Mouse (Mus musculus) ovary, adult 18-20 months (tissue): ENCODE measurements at regions not wholly inside any gene's neighbourhood (a gene's known extent, or its start where the extent isn't known, plus 50 kb on each side); places are given as distances from the start of the nearest gene placed in this dataset.
A peak's percentile ranks its signal among the peaks of the same experiment; 100 is the strongest.

ENCODE experiments used
- DNase-seq: peaks from one replicate; pipeline ENCODE4 v3.0.0; 2022; ENCODE audit warnings: low spot score, mixed read lengths

GRCm38 (mm10) chr5:112101739-112102590 lies 150.4 kb downstream of the Cryba4 start:
- DNase-seq, result no peak

DNA sequence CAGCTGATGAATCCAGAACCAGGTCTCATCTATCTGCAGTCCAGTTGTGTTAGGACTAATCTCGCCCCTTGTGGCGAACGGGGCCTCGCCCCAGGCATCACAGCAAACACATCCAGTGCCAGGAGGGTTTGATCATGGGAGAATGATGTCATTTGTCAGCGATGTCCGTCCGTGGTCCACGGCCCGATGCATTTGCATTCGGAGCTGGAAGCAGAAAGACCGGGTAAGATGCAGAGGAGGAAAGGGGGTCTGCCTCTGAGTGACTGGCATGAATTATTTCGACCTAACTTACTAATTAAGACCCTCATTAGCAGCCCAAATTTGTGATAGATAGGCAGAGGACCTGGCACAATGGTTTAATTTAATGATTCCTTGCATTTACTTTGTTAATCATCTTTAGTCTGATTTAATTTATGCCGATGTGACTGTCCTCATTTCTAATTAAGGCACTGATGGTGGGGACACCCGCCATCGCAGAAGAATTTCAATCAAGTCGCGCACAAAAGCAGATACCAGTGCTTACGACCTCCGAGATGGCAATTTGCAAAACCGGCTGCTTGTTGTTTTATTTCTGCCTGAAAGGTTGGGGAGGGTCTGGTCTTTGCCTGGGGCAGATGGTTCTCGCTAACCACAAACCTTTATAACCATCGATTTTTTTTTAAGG lies 141.9 kb downstream of the Cryba4 start:
- DNase-seq, result no peak

GRCm38 (mm10) chr5:112120766-112121165 lies 131.6 kb downstream of the Cryba4 start:
- no peak for DNase-seq

- no peak for DNase-seq
These were observed 130.8 kb downstream of the Cryba4 start for GRCm38 (mm10) chr5:112121554-112121953.

DNA sequence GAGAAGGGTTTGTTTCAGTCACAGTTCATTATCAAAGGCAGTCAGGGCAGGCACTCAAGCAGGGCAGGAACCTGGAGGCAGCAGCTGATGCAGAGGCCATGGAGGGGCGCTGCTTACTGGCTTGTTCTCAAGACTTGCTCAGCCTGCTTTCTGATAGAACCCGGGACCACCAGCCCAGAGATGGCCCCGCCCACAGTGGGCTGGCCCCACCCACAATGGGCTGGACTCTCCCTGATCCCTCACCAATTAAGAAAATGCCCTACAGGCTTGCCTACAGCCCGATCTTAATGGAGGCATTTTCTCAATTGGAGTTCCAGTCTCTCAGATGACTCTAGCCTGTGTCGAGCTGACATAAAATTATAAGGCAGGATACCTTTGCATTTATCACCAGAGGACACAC lies 129.7 kb downstream of the Cryba4 start:
- DNase-seq, result no peak

DNA sequence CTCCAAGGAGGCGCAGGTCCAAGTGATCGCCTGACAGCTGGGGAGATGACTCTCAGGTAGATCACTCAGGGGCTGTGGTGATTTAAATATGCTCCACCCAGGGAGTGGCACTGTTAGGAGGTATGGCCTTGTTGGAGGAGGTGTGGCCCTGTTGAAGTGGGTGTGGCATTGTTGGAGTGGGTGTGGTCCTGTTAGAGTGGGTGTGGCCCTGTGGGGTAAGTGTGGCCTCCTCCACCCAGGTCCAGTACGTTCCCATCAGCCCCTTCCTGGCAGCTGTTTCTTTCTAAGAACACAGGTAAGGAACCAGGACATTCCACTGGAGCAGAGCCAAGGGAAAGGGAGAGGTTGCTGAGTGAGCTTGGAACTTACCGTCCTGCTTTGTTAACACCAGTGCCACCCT lies 125.1 kb downstream of the Cryba4 start:
- DNase-seq, result no peak

DNA sequence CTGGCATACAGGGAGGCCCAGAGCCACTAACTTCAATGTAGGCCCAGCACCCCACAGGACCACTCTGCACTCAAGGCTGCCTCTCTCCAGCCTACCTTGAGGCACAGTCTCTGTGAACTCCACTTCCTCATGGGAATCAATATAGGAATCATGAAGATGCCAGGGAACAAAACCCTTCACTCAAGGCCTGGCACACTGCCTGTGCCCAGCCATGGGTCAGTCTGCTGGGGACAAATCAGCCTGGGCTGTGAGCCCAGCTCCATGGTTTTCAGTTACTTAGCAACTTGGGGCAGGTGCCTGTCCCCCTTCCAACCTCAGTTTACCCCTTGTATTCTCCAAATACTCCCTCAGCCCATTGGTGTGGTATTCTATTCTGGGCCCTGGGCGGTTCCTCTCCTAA lies 119.6 kb downstream of the Cryba4 start:
- DNase-seq, result no peak

- no peak for DNase-seq
These were observed 118.4 kb downstream of the Cryba4 start for GRCm38 (mm10) chr5:112133688-112134573.

DNA sequence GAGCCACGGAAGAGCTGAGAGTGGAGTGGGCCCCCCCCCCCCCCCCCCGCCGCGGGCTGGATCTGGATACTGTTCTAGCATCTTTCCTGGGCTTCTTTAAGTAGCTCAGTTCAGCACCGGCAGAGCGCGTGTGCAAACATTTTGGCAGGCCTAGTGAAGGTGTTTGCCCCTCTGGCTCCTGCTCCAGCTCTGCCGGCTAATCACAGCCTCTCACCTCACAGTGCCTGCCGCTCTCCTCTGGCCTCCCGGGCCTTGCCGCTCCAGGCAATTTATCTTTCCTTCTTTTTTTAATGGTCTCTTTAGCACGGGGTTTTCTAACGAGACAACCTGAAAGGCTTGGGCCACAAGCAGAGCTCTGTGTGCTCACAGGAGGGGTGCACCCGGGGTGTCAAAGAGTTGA lies 115.7 kb downstream of the Cryba4 start:
- no peak for DNase-seq

DNA sequence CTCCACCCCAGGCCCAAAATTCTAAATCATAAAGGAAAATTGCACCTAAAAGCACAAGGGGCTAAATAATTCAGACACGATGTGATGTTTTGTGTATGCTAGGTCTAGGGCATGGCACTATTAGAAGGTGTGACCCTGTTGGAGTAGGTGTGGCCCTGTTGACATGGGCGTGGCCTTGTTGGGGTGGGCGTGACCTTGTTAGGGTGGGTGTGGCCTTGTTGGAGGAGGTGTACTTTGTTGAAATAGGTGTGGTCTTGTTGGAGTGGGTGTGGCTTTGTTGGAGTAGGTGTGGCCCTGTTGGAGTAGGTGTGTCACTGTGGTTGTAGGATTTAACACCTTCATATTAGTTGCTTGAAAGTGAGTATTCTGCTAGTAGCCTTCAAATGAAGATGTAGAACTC lies 114.1 kb downstream of the Cryba4 start:
- DNase-seq, result no peak

GRCm38 (mm10) chr5:112142731-112143130 lies 109.6 kb downstream of the Cryba4 start:
- no peak for DNase-seq

- no peak for DNase-seq
These were observed 108.2 kb downstream of the Cryba4 start for GRCm38 (mm10) chr5:112143993-112144621.

DNA sequence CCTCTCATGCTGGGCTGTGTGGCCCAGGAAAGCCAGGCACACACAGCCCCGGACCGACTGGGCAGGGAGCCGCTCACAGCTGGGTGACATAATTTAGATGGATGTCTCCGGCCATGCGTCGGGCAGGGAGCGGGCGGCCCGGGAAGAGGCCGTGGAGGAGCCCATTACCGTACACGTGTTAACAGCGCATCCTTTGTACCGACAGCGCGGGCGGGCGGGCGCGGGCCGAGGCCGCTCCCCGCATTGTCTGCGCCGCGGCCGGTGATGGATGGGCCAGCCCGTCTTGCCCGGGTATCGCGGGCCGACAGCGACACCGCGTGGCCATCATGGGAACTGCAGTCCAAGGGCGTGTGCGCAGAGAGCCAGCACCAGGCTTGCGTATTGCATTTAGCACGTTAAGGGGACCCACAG lies 98.6 kb downstream of the Cryba4 start:
- peak; percentile 23 for DNase-seq

DNA sequence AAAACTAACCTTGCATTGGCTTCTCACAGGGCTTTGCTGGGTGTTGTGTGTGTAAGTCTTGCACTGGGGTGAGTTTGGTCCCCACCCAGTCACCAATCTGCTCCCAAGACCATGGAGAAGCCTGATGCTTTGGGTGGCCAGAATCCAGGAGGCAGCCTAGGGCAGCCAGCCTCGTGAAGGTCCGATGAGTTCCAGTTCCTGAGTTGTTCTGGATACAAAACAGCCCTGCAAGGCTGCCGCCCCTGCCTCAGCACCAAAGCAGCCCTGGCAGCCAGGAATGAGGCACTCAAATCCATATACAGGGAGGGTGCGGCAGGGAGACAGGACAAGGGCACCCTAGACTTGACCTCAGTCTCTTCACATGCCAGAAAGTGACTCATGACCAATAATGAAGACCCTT lies 97.7 kb downstream of the Cryba4 start:
- no peak for DNase-seq

DNA sequence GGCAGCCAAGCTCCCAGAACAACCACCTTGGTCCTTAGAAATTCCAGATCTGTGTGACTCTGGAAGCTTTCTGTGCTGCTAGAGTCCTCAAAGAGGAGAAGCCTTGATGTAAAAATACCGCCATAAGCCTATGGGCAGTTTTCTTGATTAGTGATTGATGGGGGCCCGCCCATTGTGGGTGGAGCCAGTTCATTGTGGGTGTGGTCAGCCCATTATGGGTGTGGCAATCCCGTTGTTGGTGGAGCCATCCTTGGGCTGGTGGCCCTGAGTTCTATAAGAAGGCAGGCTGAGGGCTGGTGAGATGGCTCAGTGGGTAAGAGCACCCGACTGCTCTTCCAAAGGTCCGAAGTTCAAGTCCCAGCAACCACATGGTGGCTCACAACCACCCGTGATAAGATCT lies 97.3 kb downstream of the Cryba4 start:
- DNase-seq, result no peak

DNA sequence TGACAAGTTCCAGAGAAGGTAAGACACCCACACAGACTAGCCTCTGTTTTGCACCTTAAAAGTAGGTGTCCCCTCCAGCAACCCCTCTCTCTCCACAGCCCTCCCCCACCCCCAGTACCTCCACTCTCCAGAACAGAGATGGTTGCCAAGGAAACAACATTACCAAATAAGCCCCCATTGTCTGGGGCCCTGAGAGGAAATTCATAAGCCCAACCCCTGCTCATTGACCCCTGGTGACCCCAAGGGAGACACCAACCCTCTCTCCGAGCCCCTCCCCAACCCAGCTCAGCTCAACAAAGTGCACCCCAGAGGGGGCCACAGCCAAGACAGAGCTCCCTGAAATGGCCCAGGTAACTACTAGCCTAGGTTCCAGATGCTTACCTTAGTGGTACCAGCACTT lies 96.3 kb downstream of the Cryba4 start:
- no peak for DNase-seq

GRCm38 (mm10) chr5:112166410-112167175 lies 85.7 kb downstream of the Cryba4 start:
- no peak for DNase-seq

DNA sequence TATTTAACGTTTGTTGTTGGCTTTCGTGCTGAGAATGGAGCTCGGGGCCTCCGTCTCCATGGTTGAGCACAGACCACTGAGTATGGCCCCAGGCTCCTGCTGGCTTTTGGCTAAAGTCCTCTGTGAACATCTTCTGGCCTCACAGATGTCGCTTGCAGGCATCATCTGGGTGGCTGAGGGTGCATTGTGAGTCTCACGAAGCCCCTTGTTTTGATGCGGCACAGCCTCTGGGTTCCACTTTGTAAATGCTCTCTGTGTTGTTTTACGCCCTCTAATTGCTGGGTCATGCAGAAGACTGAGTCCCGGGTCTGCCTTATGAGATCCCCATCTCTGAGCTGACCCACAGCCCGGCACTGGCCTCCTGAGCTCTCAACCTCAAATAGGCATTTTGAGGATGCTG lies 84.5 kb downstream of the Cryba4 start:
- no peak for DNase-seq

GRCm38 (mm10) chr5:112171325-112171724 lies 81.0 kb downstream of the Cryba4 start:
- DNase-seq, result no peak

GRCm38 (mm10) chr5:112179213-112180057 lies 72.9 kb downstream of the Cryba4 start:
- DNase-seq, result no peak
